In genomic region chr14:72708581-72708991, GRCm38 (mm10) we compare ENCODE assay signal across 8 mouse cellular contexts. TPM values are rescaled to one million over a fixed set of nuclear protein-coding genes. Genes with fewer than 3 reads are reported as not detected.
DNase-seq lines count a peak whose midpoint lies in the region; ATAC-seq and TF ChIP-seq lines count a peak whose summit lies in the region.

No protein-coding gene starts in this region.

- WGBS in lung, embryonic 14.5 days, result 13% methylated on average over 11 of the region's 11 CpGs
- 17% methylated on average over 11 of the region's 11 CpGs for WGBS in forebrain, postnatal 0 days
- 35% methylated on average over 11 of the region's 11 CpGs for WGBS in liver, embryonic 11.5 days
- 33% methylated on average over 11 of the region's 11 CpGs for WGBS in neural tube, embryonic 15.5 days

- DNase-seq in lung, embryonic 14.5 days, result peak; percentile 69
- DNase-seq in lung, postnatal 10 days, result no peak
- peak; percentile 17 for DNase-seq in c-Kit-positive CD71-positive TER-119-positive erythroid progenitor cells, embryonic 14.5 days (ENCODE audit: low spot score)
- DNase-seq in forebrain, postnatal 0 days, result peak; percentile 39
- DNase-seq in liver, embryonic 11.5 days (ENCODE audit: low spot score), result no peak
- no peak for DNase-seq in gastrocnemius, postnatal 4 days (ENCODE audit: low spot score in 2 of 2)
- DNase-seq in gastrocnemius, postnatal 36 days, result no peak

- ATAC-seq in lung, embryonic 14.5 days (ENCODE audit: insufficient read depth), result no peak
- no peak for ATAC-seq in forebrain, postnatal 0 days
- no peak for ATAC-seq in liver, embryonic 11.5 days (replicated peaks; ENCODE audit: low FRiP score)
- ATAC-seq in neural tube, embryonic 15.5 days (ENCODE audit: low FRiP score), result no peak

- H3K4me2 ChIP-seq in lung, embryonic 14.5 days, result peak overlapping the region; percentile 85
- H3K4me2 ChIP-seq in forebrain, postnatal 0 days (ENCODE audit: low read depth), result peak overlapping the region; percentile 68
- H3K4me2 ChIP-seq in liver, embryonic 11.5 days, result peak overlapping the region; percentile 91
- peak overlapping the region; percentile 67 for H3K4me2 ChIP-seq in neural tube, embryonic 15.5 days

- H3K36me3 ChIP-seq in lung, embryonic 14.5 days (ENCODE audit: insufficient read depth), result no peaks in the 10 kb centered on the region
- H3K36me3 ChIP-seq in forebrain, postnatal 0 days (ENCODE audit: insufficient read depth), result no peaks in the 10 kb centered on the region
- no peaks in the 10 kb centered on the region for H3K36me3 ChIP-seq in liver, embryonic 11.5 days (ENCODE audit: control insufficient read depth, insufficient read depth, low read length)
- no peaks in the 10 kb centered on the region for H3K36me3 ChIP-seq in neural tube, embryonic 15.5 days

- no peaks in the 10 kb centered on the region for H3K4me1 ChIP-seq in lung, embryonic 14.5 days (ENCODE audit: insufficient read depth)
- no peaks in the 10 kb centered on the region for H3K4me1 ChIP-seq in forebrain, postnatal 0 days (ENCODE audit: insufficient read depth)
- peaks cover 8% of the 10 kb centered on the region; the same call in 1 of the 2 replicates for H3K4me1 ChIP-seq in liver, embryonic 11.5 days (replicated peaks; ENCODE audit: control insufficient read depth, insufficient read depth, low read length)
- H3K4me1 ChIP-seq in neural tube, embryonic 15.5 days, result peaks cover 20% of the 10 kb centered on the region

- no peaks in the 10 kb centered on the region for H3K9me3 ChIP-seq in lung, embryonic 14.5 days (ENCODE audit: low read depth, low read length)
- no peaks in the 10 kb centered on the region for H3K9me3 ChIP-seq in forebrain, postnatal 0 days (ENCODE audit: low read length)
- no peaks in the 10 kb centered on the region for H3K9me3 ChIP-seq in liver, embryonic 11.5 days (ENCODE audit: control insufficient read depth, low read length)
- no peaks in the 10 kb centered on the region for H3K9me3 ChIP-seq in neural tube, embryonic 15.5 days (replicated peaks)

- H3K4me3 ChIP-seq in lung, embryonic 14.5 days (ENCODE audit: low read depth, low read length), result peak overlapping the region; percentile 91
- H3K4me3 ChIP-seq in forebrain, postnatal 0 days (ENCODE audit: low read depth, low read length), result peak overlapping the region; percentile 97
- H3K4me3 ChIP-seq in liver, embryonic 11.5 days (ENCODE audit: low read depth, low read length), result peak overlapping the region; percentile 75
- H3K4me3 ChIP-seq in neural tube, embryonic 15.5 days (replicated peaks), result peak overlapping the region; percentile 98

- peak overlapping the region; percentile 90; the same call in 1 of the 2 replicates for H3K9ac ChIP-seq in lung, embryonic 14.5 days
- peak overlapping the region; percentile 94 for H3K9ac ChIP-seq in forebrain, postnatal 0 days
- H3K9ac ChIP-seq in liver, embryonic 11.5 days (ENCODE audit: low read depth, low read length), result no peak overlapping the region; the same call in 1 of the 2 replicates
- H3K9ac ChIP-seq in neural tube, embryonic 15.5 days (replicated peaks), result peak overlapping the region; percentile 91; the same call in 1 of the 2 replicates

- intact Hi-C loops in gastrocnemius, postnatal 36 days (cut with DNase I), result no loop called here

- peaks cover 6% of the 10 kb centered on the region; the same call in 1 of the 2 replicates for H3K27me3 ChIP-seq in lung, embryonic 14.5 days (ENCODE audit: insufficient read depth, low read length)
- H3K27me3 ChIP-seq in forebrain, postnatal 0 days (ENCODE audit: insufficient read depth, low read length), result peaks cover 6% of the 10 kb centered on the region; the same call in 1 of the 2 replicates
- H3K27me3 ChIP-seq in liver, embryonic 11.5 days (replicated peaks; ENCODE audit: control insufficient read depth, insufficient read depth, low read length), result no peaks in the 10 kb centered on the region
- 0 out of 2 replicates have a peak, but pooled peaks cover 2% of the 10 kb centered on the region for H3K27me3 ChIP-seq in neural tube, embryonic 15.5 days (replicated peaks)

- no peak for TF ChIP-seq CTCF in lung, embryonic 14.5 days (IDR thresholded peaks at IDR 0.05; ENCODE audit: low read depth)
- no peak for TF ChIP-seq CTCF in forebrain, postnatal 0 days (IDR thresholded peaks at IDR 0.05; ENCODE audit: low read depth)

- no peak overlapping the region for H3K27ac ChIP-seq in lung, embryonic 14.5 days (ENCODE audit: low read depth)
- H3K27ac ChIP-seq in forebrain, postnatal 0 days (ENCODE audit: low read depth, low read length), result peak overlapping the region; percentile 94
- no peak overlapping the region for H3K27ac ChIP-seq in liver, embryonic 11.5 days (ENCODE audit: low read depth, low read length)
- H3K27ac ChIP-seq in neural tube, embryonic 15.5 days (replicated peaks), result peak overlapping the region; percentile 96; the same call in 1 of the 2 replicates

RNA-seq across cellular contexts. Expression of gene Fndc3a, which starts 1.2 kb away (rescaled TPM):
- 26.5 and 30.2 TPM in 2 replicates for polyA plus RNA-seq in lung, embryonic 14.5 days (2014; fragmentation: Nextera tagmentation; extraction: Ambion mirVana)
- 37.5 and 55.8 TPM in 2 replicates for total RNA-seq in forebrain, postnatal 0 days (2014; rRNA removed)
- polyA plus RNA-seq in forebrain, postnatal 0 days (2015; fragmentation: Nextera tagmentation; extraction: Ambion mirVana), result 21.0 and 38.4 TPM in 2 replicates
- 18.5 and 19.5 TPM in 2 replicates for polyA plus RNA-seq in liver, embryonic 11.5 days (2014; fragmentation: Nextera tagmentation; extraction: Ambion mirVana)
- 53.6 and 57.2 TPM in 2 replicates for polyA plus RNA-seq in neural tube, embryonic 15.5 days (2015; fragmentation: Nextera tagmentation; extraction: Ambion mirVana)
- 10 to 100 TPM; 19.6 to 20.7 TPM for total RNA-seq in gastrocnemius, postnatal 4 days (2021)
- 1 to 10 TPM; 5.8 to 6.7 TPM for total RNA-seq in gastrocnemius, postnatal 36 days (2021)

Comparison
In these comparisons a context has a peak if more than half of its experiments do, and no peak if none do; other contexts are left out.
1. DNase-seq: peak in lung, embryonic 14.5 days (single experiment), c-Kit-positive CD71-positive TER-119-positive erythroid progenitor cells, embryonic 14.5 days (single experiment) and forebrain, postnatal 0 days (single experiment); none in lung, postnatal 10 days (single experiment), liver, embryonic 11.5 days (single experiment), gastrocnemius, postnatal 4 days (0 of 2) and gastrocnemius, postnatal 36 days (0 of 2).
2. H3K27ac ChIP-seq: peak in forebrain, postnatal 0 days (single experiment) and neural tube, embryonic 15.5 days (single experiment); none in lung, embryonic 14.5 days (single experiment) and liver, embryonic 11.5 days (single experiment).
3. Peak in every context shown above with its lines, with median percentiles within 50 percentile points of each other: H3K4me2 ChIP-seq and H3K4me3 ChIP-seq.